Mouse (Mus musculus): ENCODE measurements around the gene Ranbp1. TPM values are rescaled to one million over a fixed set of nuclear protein-coding genes. Genes with fewer than 3 reads are reported as not detected.

Gene Ranbp1
- total RNA-seq, 2 experiments from 2014 or later, result 544 to 765 TPM

DNA sequence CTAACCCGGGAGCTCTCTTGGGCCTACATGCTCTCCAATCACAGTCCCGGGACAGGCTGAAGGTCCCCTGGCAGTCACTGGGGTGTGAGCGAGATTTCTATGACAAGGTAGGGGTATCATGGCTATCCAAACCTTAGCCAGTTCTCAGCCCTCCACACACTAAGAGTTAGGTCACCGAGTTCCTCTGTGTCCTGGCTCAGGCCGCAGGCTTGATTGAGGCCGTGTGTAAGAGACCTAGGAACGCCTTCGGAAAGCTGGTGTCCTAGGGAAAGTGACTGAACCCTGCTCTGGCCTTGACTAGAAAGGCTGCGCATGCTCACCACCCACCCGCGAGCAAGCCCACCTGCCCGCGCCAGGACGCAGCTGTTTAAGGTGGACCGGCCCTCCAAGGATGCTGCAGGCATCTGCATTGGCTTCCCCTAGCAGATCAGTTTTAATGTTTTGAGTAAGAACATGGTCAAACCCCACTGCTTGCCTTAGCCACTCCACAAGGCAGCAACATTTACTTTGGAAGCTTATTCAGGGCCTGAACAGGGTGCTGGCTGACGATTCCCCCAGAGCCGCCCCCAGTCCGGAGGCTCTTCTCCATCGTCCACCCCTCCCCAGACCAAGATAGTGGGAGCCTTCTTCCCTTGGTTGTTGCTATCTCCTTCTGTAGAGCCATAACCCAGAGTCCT lies 13.0 kb downstream of the Ranbp1 start:
- peak; percentile 27; the same call in 1 of the 2 replicates for ATAC-seq (replicated peaks; ENCODE audit: low FRiP score, low TSS enrichment, poor library complexity, severe bottlenecking)

DNA sequence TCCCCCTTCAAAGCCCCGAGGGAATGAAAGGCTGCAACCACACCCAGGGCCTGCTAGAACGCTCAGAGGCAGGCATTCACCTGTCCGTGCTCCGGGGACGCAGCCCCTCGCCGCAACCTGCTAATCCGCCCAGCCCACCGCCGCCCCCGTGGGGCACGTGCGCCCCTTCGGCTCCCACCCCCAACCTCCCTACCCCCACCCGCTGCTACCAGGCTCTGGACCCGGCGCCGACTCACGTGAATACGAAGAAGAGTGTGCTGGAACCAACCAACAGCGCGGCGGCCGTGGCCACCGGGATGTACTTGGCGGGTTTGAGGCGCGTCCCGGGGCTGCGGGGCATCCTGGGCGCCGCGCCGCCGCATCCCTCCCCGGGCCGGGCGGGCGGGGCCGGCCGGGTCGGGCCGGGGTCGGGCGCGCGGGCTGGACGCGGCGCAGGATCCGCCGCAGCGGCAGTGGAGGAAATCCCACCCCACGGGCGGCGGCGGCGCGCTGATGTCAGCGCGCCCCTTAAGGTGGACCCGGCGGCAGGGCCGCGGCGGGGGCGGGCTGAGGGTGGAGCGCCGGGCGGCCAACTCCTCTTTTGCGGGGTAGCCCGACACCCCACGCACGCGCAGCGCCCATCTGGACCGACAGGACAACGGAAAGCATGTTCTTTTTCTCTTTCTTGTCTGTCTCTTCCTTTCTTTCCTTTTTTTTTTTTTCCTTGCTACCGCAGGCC lies 13.7 kb downstream of the Ranbp1 start, which contains the start of gene Zdhhc8:
Gene Zdhhc8 (minus strand): TSS at position 466 of the 718 bp plus-strand sequence.
- peak; percentile 5; the same call in 1 of the 2 replicates for ATAC-seq (replicated peaks; ENCODE audit: low FRiP score, low TSS enrichment, poor library complexity, severe bottlenecking)

DNA sequence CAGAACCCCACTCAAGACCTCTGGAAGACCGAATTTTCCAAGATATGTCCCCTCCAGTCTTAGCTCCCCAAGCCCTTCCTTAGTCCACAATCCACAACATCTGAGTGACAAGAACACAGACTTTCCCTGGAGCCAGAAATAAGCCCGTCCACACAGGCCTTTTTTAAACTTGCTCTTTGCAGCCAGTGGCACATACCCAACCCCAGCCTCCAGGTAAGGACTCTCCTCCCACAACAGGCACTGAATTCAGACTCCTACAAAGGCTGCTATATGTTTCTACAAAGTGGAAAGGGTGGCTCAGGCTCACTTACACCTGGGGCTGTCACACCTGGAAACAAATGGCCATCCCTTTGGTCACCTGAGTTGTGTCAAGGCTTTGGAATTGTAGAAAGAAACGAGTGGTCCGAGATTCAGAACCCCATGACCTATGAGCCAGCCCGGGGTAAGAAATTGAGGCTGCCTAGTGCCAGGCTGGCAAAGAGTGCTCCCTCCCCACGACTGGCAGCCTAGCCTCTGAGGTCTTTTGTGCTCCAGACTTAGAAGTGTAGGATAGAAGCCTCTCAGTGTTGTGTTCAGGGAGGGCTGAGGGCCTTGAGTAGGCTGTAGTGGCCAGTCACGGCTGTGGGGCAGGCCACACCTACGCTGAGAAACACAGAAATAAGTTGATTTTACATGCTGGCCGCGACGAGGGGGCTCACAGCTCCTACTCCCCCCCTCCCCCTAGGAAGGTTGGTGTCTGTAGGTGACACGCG lies 14.4 kb downstream of the Ranbp1 start:
- no peak for ATAC-seq (replicated peaks; ENCODE audit: low FRiP score, low TSS enrichment, poor library complexity, severe bottlenecking)

- no peak for ATAC-seq (replicated peaks; ENCODE audit: low FRiP score, low TSS enrichment, poor library complexity, severe bottlenecking)
These were observed 15.1 kb downstream of the Ranbp1 start for GRCm38 (mm10) chr16:18233451-18233850.

DNA sequence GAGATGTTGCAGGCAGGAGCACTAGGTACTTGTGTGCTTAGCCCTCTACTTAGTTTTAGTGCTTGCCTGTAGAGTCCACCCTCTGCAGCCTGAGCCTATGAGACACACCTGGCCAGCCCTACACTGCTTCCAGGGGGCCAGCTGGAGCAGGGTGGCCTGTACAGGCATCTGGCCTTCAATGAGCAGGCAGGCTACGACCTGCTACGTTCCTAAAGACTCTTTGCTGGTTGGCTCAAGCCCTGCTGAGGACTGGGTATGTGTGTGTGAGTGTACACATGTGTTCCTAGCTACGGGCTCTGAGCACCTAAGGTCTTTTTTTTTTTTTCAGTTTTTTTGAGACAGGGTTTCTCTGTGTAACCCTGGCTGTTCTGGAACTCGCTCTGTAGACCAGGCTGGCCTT lies 17.1 kb downstream of the Ranbp1 start:
- no peak for ATAC-seq (replicated peaks; ENCODE audit: low FRiP score, low TSS enrichment, poor library complexity, severe bottlenecking)

DNA sequence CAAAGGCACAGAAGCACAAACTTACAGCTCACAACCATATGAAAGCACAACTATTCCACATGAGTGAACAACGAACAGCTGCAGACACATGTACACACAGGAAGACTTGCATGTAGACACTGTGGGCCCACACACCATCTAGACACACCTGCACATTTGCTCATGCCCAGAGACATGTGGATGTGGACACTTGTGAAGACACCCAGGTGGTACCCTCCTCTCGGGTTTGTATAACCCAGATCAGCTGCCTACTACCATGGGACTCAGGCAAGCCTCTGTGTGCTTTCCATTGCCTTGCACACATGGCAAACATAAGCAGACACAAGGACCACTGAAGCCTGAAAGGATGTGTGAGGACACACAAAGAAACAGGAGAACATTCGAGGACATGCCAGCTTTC lies 17.5 kb downstream of the Ranbp1 start:
- ATAC-seq (replicated peaks; ENCODE audit: low FRiP score, low TSS enrichment, poor library complexity, severe bottlenecking), result no peak

- ATAC-seq (replicated peaks; ENCODE audit: low FRiP score, low TSS enrichment, poor library complexity, severe bottlenecking), result no peak
These were observed 17.9 kb downstream of the Ranbp1 start for GRCm38 (mm10) chr16:18230617-18231016.

DNA sequence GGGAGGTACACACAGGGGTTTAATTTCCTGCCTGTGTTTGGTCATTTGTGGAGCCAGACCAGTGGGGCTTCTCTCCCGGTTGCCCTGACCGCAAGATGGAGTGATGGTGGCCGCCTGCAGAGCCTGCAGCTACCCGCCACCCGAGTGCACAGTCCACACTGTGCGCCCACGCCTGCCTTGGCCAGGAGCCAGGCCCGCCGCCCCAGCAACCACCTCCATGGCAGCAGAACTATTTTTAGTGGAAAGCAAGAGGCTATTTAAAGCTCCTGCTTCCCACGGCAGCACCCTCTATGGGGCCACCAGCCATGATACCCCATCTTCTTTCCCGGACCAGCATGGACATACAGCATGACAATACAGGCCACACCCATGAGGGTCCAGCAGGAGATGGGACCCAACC lies 18.9 kb downstream of the Ranbp1 start:
- no peak for ATAC-seq (replicated peaks; ENCODE audit: low FRiP score, low TSS enrichment, poor library complexity, severe bottlenecking)

- ATAC-seq (replicated peaks; ENCODE audit: low FRiP score, low TSS enrichment, poor library complexity, severe bottlenecking), result no peak
These were observed 19.7 kb downstream of the Ranbp1 start for GRCm38 (mm10) chr16:18228856-18229255.

GRCm38 (mm10) chr16:18227897-18228422 lies 20.6 kb downstream of the Ranbp1 start:
- ATAC-seq (replicated peaks; ENCODE audit: low FRiP score, low TSS enrichment, poor library complexity, severe bottlenecking), result no peak

DNA sequence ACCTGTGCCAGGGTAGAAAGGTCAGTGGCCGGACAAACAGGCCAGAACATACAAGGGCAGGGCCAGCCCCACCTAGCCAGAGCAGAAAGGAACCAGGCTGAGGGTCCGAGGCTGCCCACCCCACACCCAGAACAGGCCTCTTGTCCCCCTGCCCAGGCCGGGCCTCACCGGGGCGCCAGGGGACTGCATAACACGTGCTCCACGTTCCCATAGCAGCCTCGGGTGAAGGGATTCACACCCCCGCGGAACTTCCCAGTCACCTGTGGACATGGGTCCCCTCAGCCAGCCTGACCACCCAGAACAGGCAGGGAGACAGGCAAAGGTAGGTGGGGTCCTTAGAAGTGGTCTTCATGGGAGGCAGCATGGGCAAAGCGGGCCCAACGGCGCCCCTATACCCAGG lies 21.3 kb downstream of the Ranbp1 start:
- no peak for ATAC-seq (replicated peaks; ENCODE audit: low FRiP score, low TSS enrichment, poor library complexity, severe bottlenecking)

DNA sequence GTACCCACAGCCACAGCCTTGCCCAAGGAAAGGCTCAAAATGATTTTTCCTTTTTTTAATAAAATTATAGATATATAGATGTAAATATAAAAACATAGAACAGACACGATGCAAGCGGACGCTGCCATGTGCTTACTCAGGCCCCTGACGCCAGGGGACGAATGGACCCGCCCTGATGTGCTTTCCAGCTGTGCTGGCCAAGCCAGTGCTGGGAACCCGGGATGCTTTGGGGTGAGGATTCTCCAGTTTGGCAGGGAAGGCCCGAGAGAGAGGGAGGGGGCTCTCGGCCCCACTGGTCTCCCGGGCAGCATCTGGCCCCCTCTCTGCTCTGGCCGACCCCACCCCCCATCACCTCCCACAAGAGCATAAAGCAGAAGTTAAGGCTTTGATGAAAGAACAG lies 26.3 kb downstream of the Ranbp1 start:
- no peak for ATAC-seq (replicated peaks; ENCODE audit: low FRiP score, low TSS enrichment, poor library complexity, severe bottlenecking)

GRCm38 (mm10) chr16:18221543-18221898 lies 27.0 kb downstream of the Ranbp1 start:
- 0 out of 2 replicates have a peak, but pooled peaks have one; percentile 9 for ATAC-seq (replicated peaks; ENCODE audit: low FRiP score, low TSS enrichment, poor library complexity, severe bottlenecking)

DNA sequence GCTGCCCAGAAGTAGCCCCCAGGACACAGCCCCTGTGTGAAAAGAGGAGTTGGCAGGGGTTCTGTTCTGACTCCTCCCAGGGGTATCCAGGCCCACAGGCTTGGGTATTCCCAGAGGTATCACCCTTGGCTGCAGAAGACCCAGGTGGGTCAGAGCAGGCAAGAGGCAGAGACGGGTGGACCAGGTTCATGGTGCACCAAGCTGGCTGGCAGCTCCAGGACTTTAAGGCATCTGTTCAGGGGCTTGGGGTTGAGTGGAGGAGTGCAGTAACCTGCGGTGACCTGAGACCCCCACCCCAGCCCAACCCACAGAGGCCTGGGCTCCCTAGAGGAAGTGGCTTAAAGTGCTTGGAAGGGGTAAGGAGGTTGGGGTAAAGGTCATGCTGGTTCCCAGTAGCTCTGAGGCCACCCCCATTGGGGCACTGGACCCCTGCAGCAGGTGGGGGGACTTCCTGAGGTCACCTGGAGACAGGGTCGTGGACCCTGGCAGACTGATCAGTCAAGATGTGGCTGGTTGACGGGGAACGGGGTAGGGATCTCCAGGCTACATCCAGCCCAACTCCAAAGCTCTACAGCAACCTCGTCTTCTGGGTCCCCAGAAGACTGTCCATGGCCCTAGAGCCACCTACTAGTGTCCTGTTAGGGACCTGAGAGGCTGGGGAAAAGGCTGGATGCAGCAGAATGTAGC lies 27.5 kb downstream of the Ranbp1 start:
- no peak for ATAC-seq (replicated peaks; ENCODE audit: low FRiP score, low TSS enrichment, poor library complexity, severe bottlenecking)

DNA sequence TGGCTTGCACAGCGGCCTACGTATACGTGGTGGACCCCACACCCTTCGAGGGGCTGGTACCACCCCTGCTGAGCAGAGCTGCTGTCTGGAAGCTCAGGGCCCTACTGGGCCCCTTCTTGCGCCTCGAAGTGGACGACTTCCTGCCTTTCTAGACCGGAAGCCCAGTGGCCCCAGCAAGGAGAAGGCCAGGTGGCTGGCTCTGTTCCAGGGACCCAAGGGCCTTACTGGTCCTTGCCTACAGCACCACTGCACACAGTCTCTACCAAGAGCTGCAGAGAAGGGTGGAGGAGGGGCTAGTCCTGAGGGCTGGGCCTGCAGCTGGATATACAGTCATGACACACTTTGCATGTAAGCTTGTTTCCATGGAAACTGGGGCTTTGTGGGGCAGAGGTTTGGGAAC lies 28.5 kb downstream of the Ranbp1 start:
- ATAC-seq (replicated peaks; ENCODE audit: low FRiP score, low TSS enrichment, poor library complexity, severe bottlenecking), result no peak

DNA sequence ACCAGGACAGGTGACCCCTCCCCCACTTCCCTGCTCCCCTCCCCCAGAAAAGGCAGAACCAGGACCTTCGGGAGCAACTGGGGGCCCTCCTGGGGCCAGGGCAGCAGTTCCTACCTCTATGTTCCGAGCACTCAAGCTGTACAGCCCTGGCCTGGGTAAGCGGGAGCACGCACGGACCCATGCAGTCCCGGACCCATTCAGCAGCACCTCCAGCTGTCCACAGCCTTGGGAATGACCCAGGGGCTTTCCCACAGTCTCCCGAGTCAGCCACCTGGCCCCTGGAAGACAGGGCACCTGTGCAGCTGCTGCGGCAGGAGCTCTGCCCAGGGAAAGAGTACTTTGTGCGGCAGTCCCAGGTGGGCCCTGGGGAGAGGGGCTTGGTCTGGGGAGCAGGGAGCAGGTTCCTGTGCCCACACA lies 29.9 kb downstream of the Ranbp1 start:
- no peak for ATAC-seq (replicated peaks; ENCODE audit: low FRiP score, low TSS enrichment, poor library complexity, severe bottlenecking)

GRCm38 (mm10) chr16:18217579-18217978 lies 31.0 kb downstream of the Ranbp1 start, which contains the start of gene Ccdc188:
Gene Ccdc188, plus strand, starts transcription at chr16:18217879.
- ATAC-seq (replicated peaks; ENCODE audit: low FRiP score, low TSS enrichment, poor library complexity, severe bottlenecking), result no peak

- ATAC-seq (replicated peaks; ENCODE audit: low FRiP score, low TSS enrichment, poor library complexity, severe bottlenecking), result no peak
These were observed 33.7 kb downstream of the Ranbp1 start for GRCm38 (mm10) chr16:18214858-18215257.

- no peak for ATAC-seq (replicated peaks; ENCODE audit: low FRiP score, low TSS enrichment, poor library complexity, severe bottlenecking)
These were observed 34.8 kb downstream of the Ranbp1 start for GRCm38 (mm10) chr16:18213689-18214088.

Measured in megakaryocyte-erythroid progenitor cell, adult 5-6 weeks (primary cell).